Mouse (Mus musculus) lung, postnatal 25 days (tissue): ENCODE results near the gene Dus1l.
A peak's percentile ranks its signal among the peaks of the same experiment; 100 is the strongest.
"Not testable (repeated sequence)": the region's sequence is repeated elsewhere in the genome, so short reads cannot be mapped to it uniquely, and the experiment has no call there.

ENCODE experiments used
- DNase-seq: peaks from one replicate; pipeline ENCODE4 v3.0.0; 2022; ENCODE audit warnings: low spot score

The Dus1l gene

GRCm38 (mm10) chr11:120819556-120819955 is 23.4 kb upstream of the Dus1l start:
- DNase-seq, result no peak

- DNase-seq, result no peak
Observed at GRCm38 (mm10) chr11:120818251-120818650, 22.0 kb upstream of the Dus1l start.

- DNase-seq, result no peak
Observed at GRCm38 (mm10) chr11:120817358-120817757, 21.2 kb upstream of the Dus1l start.

- no peak for DNase-seq
Observed at GRCm38 (mm10) chr11:120812068-120812467, 15.9 kb upstream of the Dus1l start.

- DNase-seq, result no peak
Observed at GRCm38 (mm10) chr11:120808010-120808409, 11.8 kb upstream of the Dus1l start.

- DNase-seq, result no peak
Observed at GRCm38 (mm10) chr11:120805375-120806298, 9.4 kb upstream of the Dus1l start.

- DNase-seq, result no peak
Observed at GRCm38 (mm10) chr11:120804769-120805168, 8.6 kb upstream of the Dus1l start.

- no peak for DNase-seq
Observed at GRCm38 (mm10) chr11:120804274-120804673, 8.1 kb upstream of the Dus1l start.

GRCm38 (mm10) chr11:120800061-120800904 is 4.1 kb upstream of the Dus1l start:
- peak; percentile 94 for DNase-seq

GRCm38 (mm10) chr11:120799316-120799890 is 3.2 kb upstream of the Dus1l start:
- peak; percentile 51 for DNase-seq

- DNase-seq, result peak; percentile 23
Observed at GRCm38 (mm10) chr11:120798244-120798643, 2.0 kb upstream of the Dus1l start.

- no peak for DNase-seq
Observed at GRCm38 (mm10) chr11:120796614-120796946, 377 bp upstream of the Dus1l start.

GRCm38 (mm10) chr11:120792652-120793051 is 3.6 kb downstream of the Dus1l start:
- DNase-seq, result no peak

- DNase-seq, result no peak
Observed at GRCm38 (mm10) chr11:120789810-120790209, 6.4 kb downstream of the Dus1l start.

- DNase-seq, result no peak
Observed at GRCm38 (mm10) chr11:120789355-120789754, 6.8 kb downstream of the Dus1l start.

- DNase-seq, result not testable (repeated sequence)
Observed at GRCm38 (mm10) chr11:120788460-120788859, 7.7 kb downstream of the Dus1l start.

GRCm38 (mm10) chr11:120785145-120785544 is 11.1 kb downstream of the Dus1l start:
- no peak for DNase-seq

- peak; percentile 84 for DNase-seq
Observed at GRCm38 (mm10) chr11:120784064-120784791, 12.0 kb downstream of the Dus1l start, which contains the start of the genes Rfng and Gps1. Rfng (minus strand) TSS chr11:120784207. Gps1 (plus strand) TSS chr11:120784272.

- DNase-seq, result no peak
Observed at GRCm38 (mm10) chr11:120783426-120784063, 12.7 kb downstream of the Dus1l start.

GRCm38 (mm10) chr11:120781361-120781760 is 14.8 kb downstream of the Dus1l start:
- not testable (repeated sequence) for DNase-seq

- no peak for DNase-seq
Observed at GRCm38 (mm10) chr11:120779876-120780275, 16.3 kb downstream of the Dus1l start.
